Mouse (Mus musculus) urinary bladder, postnatal 36 days (tissue): ENCODE results near the gene Garnl3.
A peak's percentile ranks its signal among the peaks of the same experiment; 100 is the strongest.
"Not testable (repeated sequence)": the region's sequence is repeated elsewhere in the genome, so short reads cannot be mapped to it uniquely, and the experiment has no call there.

Experiments
- DNase-seq, 2 experiments: peaks; one replicate each; pipeline ENCODE4 v3.0.0; 2022; ENCODE audit warnings: low spot score in 2 of 2, mixed read lengths in 1 of 2

Garnl3 gene

DNA sequence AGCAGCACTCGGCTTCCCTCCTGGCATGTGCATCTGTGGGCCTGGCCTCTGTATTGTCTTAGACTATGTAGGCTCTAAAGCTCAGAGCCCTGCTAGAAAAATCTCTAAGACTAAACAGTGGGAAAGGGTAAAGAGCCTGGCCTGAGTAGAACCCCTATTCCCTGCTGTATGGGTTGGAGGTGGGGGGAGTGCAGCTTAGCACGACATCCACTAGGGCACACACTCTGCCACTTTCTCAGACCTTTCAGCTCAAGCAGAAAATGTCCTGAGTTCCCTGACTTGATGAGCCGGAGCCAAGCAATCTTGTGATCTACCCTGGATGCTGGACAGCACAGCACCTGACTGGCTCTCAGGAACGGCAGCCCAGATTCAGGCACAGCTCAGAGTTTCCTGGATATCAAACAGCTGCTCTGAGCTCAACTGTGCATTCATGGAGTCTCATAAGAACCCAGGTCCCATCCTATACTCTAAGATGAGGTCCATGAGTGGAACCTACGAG is 24.9 kb upstream of the Garnl3 start:
- DNase-seq: no peak

DNA sequence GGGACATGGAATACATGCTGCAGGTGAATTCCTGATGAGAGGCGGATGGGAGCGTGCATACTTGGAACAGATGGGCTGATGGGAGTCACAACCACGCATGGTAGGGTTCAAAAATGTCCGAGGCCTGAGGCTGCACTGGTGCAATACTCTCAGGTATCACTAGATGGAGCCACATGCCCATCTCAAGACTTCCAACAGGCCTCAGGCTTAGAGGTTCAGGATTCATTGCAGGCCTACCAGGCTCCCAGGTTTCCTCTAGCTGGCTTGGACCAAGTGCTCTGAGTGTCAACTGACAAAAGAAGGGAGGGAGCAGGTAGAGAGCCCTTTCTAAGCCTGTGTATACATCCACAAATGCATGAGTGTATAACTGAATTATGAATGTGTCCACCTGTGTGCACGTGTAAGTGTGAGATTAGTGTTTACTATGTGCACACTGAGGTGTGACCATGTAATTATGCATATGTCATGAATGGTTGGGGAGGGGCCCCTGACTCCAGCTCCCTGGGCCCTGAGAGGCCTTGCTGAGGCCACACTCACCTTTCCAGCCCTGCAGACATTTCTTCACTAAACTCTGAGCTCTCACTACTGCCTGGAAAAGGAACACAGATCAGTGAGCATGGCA is 23.4 kb upstream of the Garnl3 start:
- peak; percentile 68 to 72 for DNase-seq

DNA sequence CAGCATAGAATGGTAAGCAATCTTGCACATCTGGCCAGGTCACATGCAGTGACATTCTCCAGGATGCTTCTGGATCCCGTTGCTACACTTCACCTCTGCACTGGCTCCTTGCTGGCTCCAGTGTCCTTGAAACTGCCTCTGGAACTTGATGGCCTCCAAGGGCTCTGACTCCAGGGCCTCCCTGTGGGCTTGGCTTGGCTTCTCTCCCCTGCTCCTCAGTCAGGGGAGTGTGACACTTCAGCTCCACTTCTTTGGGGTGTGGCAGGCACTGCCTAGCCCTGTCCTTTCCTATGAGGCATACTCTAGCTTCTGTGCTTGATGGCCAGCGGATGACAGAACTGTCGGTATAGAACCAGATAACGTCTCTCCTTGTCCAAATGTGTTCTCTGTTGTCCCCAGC is 15.5 kb upstream of the Garnl3 start:
- no peak for DNase-seq

DNA sequence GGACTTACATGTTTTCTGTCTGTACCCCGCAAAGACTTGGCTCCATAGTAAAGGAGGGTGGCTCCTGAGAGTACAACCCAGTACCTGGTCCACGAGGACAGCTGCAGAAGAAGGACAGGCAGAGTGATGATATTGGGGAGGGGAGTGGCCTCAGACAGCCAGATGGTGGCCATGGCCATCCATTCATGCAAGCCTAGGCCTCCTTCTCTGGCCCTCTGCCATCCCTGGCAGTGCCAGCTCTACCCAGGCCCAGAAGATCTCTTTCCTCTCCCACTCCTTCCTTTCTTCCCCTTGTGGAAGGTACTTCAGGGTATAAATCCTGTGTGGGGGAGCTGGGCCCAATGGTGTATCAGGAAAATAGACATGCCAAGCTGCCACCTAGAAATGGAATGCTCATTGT is 11.8 kb upstream of the Garnl3 start:
- no peak for DNase-seq

DNA sequence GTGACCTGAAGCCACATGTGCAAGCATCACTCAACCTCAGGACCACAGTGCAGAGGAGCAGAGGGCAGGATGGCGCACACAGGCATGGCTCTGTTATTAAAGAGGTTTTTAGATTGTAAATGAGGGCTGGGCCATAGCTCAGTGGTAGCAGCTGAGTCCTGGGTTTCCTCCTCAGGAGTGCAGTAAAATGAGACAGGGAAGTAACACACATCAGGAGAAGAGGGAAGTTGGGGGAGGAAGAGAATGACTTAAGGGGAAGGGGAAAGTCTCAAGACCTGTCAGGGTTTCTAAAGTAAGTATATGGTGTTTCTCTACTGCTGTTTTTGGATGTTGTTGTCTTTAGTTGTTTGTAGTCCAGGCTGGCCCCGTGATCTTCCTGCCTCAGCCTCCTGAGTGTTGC is 7.0 kb upstream of the Garnl3 start:
- DNase-seq: no peak

DNA sequence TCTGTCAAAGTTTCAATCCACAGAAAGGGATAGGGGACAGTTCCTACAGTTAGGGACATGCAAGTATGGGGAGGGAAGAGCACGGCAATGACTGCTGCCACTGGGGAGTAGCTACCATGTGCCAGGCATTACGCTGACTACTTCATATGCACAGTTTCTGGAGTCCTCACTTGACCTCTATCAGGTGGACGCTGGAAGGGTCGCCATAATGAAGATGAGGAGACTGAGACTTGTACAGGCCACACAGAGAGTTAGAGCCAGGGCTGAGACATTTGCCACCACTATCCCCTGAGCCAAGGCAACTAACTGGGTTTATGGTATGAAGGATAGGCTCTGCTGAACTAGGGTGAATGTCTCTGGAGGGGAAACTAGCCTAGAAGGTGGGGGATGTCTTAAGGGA is 6.3 kb upstream of the Garnl3 start:
- no peak for DNase-seq

DNA sequence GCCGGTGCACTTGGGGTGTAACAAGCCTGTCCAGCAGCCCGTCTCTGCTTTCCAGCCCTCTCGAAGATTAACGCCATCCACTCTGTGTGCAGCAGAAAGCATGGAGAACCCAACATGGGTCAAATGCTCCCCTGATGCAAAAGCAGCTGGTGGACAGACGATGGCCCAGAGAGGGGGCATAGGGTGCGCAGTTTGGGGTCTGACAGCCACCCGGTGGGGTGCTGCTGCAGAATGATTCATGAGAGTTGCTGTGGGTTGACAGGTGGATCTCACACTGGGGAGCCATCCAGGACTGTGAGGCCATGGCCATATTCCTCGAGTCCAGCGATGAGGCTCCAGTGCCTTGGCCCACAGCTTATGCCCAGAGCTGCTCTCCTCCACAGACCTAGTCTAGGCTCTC is 5.8 kb upstream of the Garnl3 start:
- DNase-seq: no peak

DNA sequence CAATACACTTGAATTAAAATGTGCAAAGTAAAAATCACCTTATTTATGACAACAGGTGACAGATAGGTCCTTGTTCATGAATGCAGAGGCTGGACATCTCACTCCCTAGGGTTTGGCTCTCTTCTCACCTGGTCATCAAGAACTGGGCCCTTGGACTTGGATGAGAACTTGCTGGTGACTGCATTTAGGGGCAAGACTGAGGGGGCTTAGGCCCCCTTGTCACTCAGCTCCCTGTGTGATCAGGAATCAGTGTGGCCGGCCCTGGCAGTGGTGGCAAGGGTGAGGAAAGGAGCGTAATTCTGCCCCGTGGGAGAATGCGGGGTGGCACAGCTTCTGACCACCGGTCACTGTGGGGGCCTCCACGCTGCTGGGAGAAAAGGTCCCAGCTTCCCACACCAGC is 4.9 kb upstream of the Garnl3 start:
- DNase-seq: no peak

DNA sequence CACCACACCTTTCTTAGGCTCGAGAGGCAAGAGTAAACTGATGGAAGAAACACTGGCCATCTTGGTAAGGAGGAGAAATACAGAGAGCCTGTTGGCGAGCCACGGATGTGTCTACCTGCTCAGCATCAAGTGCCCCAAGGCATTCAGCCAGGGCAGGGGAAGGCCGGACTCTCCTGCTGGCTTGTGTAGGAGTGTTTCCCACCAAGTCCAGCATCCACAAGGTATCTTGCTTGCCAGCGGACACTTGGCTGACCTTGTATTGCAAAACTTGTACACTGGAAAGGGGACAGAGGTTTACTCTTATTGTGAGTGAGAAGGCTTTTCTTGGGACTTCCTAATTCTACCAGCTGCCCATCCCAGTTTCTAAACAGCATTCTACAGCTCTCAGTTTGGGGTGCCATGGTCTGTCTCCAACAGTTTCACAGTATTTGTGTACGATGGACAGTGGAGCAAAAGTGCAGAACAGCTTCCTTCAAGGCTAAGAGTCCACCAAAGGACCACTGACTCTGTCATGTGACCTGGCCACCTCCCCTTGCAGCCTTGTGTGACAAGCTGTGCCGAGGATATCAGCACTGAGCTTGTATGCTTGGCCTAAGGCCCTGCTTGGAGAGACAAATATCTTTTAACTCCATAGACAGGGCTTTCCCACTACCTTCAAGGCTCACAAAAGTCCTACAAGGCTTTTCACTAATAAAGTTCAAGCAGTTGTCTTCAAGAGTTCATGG is 3.5 kb upstream of the Garnl3 start:
- DNase-seq: no peak

DNA sequence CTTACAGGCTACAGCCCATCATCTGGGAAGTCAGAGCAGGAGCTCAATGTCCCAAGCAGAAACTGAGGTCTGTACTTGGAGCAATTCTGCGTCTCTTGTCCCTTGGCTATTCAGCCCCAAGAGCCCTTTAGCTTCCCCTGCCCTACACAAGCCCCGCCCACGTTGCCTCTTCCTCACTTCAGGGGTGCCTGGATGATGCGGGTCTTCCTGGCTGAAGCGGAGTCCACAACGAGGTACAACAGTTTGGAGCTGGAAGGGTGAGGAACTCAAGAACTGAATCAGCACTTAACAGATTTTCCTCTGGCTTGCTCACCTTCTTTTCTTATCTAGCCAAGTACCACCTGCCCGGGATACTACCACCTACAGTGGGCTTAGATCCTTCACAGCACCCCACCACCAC is 852 bp upstream of the Garnl3 start:
- DNase-seq: no peak

DNA sequence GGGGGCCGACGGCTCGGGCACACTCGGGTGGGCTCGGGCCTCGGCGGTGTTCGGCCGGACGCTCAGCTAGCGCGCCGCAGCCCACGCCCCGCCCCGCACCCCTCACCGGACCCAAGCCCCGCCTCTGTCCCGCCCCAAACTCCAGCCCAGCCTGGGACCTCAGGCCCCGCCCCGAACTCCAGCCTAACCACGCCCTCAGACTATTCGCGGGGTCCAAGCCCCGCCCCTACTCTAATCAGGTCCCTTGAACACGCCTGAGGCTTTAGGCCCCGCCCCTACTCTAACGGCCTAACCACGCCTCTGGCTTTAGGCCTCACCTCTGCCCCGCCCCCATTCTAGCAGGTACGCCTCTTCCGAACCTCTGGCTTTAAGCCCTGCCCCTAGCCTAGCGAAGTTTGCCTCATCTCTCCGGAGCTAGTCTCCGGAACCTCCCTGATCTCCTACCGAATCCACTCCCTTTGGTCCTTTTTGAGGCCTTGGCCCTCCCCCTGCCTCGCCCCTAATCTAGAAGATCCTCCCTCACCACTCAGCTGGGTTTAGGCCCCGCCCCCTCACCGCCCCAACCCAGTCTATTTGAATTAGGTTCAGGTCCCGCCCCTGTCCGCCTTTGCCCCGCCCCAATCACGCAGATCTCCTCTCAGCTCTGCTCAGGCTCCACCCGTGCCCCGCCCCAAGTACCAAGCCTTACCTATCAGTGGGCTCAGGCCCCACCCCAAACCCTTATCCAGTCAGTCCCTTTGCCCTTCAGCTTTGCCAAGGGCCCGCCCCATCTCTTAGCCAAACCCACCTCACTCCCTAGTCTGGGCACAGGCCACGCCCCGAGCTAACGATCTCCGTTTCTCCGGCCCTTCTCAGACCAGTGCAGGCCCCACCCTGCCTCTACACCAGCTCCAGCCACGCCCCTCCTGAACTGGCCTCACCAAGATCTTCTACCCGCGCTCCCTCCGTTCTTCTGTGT is 649 bp downstream of the Garnl3 start:
- peak; percentile 98 for DNase-seq

DNA sequence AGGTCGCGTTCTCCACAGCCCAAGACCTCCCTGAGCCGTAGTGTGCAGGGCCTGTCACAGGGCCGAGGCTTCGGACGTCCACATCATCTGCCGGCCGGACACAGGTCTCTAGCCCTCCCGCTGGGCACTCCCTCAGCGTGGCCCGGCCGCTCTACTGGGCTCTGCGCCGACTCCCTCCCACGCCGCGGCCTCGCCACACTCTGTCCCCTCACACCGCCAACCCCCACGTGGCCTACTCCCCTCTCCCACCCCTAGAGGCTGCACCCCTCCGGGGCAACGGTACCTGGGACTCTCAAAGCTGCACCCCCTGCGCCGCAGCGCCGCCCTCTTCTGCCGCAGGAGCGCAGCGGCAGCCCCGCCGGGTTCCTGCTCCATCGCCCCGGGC is 1.3 kb downstream of the Garnl3 start:
- DNase-seq: no peak

DNA sequence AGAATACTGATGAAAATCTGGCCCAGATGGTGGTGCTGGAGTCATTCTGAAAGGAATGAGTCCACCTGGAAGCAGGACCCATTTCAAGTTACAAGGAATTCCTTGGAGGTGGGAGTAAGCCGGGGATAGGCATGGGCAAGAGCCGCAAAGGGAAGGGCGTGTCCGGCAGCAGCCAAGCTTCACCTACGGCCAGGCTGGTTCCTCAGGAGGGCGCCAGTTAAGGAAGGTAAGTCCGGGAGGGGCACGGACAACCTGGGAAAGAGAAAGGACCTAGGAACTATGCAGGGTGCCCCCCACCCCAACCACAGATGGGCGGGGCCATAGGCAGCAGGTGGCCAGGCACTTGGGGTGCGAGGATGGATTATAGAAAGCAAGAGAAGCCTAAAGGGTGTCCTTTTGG is 1.8 kb downstream of the Garnl3 start:
- DNase-seq: no peak

DNA sequence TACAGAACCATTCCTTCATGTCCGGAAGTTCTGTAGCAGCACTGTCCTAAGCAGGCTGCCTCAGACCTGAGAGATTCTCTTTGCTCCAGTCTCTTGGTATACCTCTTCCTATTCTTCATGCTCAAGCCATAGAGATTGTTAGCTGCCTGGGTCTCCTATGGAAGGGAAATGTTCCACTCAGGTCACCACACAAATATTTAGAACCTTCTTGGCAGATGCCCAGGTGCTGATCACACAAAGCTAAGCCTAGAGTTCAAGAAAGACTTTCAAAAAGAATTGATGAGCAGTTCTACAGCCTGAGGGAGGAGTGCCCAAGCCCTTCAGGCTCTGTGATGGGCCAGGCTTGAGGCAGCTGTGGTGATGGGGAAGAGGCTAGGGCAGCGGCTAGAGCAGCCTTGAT is 2.4 kb downstream of the Garnl3 start:
- DNase-seq: no peak

DNA sequence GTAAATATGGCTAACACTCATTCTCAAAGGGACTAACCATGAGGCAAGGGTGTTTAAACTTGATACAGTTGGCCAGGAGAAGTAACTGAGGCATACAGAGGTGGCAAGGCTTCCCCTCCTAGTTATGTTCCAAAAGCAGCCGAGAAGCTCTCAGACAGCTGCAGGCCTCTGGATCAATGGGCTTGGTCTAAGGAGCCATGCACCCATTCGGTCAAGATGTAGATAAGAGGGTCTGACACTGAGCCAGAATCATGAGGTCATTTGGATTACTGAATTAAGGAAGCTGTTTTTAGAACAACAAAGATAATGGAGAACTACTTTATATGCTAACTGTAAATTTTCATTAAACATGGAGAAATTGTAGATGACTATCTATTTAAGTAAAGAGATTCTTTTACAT is 4.2 kb downstream of the Garnl3 start:
- DNase-seq: no peak

DNA sequence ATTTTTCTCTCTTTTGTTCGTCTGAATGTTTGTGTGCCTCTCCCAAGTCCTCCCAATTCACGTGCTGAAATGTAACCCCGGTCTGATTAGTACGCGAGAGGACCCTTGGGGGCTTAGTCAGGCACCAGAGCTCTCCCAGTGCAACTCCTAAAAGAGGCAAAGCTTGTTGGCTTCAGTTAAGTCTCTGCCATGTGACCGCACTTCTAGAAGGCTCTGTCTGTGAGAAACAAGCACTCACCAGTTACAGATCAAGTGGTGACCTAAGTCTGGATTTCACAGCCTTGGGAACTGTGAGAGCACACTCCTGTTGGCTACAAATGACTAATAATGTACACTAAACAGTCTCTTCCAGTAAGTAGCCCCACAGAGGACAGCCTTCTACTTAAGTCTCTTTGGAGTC is 8.6 kb downstream of the Garnl3 start:
- DNase-seq: no peak

DNA sequence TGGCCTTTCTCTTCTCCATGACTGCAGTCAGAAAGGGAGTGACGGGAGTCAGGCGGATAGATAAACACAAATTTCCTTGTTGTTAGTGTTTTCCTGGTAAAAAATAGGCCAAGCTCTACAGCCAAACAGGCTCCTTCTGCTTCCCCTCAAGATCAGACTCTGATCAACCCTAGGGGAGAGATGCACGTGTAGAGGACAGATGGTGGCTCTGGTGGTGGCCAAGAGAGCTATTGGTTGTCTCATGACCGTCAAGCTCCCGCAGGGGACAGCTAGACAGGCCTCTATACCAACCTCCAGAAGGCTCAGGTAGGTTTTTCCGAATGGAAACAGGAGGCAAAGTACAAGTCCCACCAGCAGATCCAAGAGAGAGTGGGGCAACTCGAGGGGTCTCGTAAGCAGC is 30.9 kb downstream of the Garnl3 start:
- DNase-seq: no peak

DNA sequence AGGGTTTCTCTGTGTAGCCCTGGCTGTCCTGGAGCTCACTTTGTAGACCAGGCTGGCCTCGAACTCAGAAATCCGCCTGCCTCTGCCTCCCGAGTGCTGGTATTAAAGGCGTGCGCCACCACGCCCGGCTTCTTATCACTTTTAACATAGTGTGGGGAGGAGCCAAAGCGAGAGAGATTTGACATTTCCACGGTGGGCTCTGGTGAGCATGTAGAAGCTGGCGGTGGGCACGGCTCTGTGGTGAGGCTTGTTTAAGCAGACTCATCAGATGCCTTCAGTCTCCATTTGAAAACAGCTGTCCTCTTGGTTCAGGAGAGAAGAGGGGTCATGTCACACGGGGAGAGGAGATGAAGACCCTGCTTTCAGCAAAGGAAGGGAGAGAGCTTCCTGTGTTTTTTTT is 34.1 kb downstream of the Garnl3 start:
- DNase-seq: not testable (repeated sequence)

DNA sequence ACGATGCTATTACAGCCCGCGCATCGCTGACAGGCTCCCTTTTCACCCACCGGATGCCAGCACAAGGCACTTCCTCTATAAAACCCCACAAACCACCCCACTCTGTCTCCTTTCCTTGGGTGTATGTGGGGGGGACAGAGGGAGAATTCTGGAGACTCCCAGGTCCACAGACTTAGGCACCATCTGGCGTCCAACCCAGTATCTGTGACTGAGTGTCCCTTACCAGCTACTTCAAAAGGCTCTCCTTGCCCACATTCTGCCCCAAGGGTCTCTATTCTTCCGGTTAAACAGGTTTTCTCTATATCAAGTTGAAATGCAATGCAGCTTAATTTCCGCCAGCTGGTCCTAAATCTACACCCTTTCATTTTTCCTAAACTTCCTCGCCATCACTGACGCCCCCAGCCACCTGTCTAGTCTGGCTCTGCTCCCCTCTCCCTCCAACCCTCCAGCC is 36.2 kb downstream of the Garnl3 start:
- no peak for DNase-seq

DNA sequence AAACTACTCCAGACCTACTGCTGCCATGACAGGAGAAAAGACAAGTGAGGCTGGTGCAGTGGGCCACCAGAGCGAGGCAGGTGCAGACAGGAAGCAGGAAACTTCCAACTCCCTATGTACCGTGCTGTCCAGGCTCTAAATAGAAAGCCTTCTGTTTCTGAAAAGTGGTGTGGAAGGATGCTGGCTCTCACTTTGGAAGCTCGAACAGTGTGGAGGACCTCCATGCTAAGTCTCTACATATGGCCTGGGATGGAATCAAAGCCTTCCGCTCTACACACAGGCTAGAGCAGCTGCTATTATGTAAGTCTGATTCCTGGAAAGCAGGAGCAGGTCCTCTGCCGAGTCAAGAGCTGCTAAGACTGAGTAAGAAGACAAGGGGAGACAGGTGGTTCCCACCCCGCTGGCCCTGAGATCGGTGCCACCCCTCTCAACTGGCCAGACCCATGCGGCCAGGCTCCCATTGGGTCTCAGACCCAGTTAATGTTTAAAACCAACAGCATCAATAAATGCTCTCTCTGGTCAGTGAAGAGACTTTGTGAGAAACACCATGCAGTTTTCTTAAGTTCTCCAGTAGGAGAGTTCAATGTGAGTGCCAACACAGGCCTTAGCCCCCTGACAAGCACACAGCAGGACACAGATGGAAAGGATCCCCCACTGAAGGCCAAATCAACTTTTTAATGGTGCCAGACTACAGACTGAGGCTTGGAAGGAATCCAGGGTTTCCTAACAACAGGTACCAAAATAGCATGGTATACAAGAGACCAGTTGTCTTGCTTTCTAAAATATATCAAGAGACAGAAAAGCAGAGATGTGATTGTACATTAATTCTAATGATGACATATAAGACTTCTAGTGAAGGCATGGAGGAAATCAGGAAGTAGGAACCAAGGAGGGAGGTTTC is 40.6 kb downstream of the Garnl3 start:
- DNase-seq: no peak

DNA sequence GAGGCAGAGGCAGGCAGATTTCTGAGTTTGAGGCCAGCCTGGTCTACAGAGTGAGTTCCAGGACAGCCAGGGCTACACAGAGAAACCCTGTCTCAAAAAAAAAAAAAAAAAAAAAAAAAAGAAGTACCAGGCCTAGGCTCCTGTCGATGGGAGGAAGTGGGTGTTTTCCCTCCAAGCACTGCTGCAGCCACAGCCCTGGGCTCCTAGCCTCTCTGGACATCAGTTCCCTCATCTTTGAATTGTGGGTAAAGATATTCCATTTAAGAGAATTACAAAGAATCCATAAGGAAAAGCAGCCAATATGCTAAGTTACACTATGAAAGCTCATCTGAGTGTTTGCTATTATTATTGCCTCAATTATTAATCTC is 41.4 kb downstream of the Garnl3 start:
- not testable (repeated sequence) for DNase-seq
